Mouse (Mus musculus): ENCODE data around the gene Ppp1r36.

Gene Ppp1r36

GRCm38 (mm10) chr12:76417433-76417854 lies at the start of gene Ppp1r36:
TSS of gene Ppp1r36 (plus strand) at chr12:76417538.
- DNase-seq (ENCODE audit: low spot score in 2 of 2): no peak

GRCm38 (mm10) chr12:76368201-76368789 lies 49.0 kb upstream of the Ppp1r36 start:
- no peak for DNase-seq (ENCODE audit: low spot score in 2 of 2)

GRCm38 (mm10) chr12:76368790-76369205 lies 48.5 kb upstream of the Ppp1r36 start:
- peak in 1 of 2 experiments; percentile 25 for DNase-seq (ENCODE audit: low spot score in 2 of 2)

- DNase-seq (ENCODE audit: low spot score in 2 of 2): peak; percentile 90 to 91
Measured at GRCm38 (mm10) chr12:76369206-76369977, 47.9 kb upstream of the Ppp1r36 start, which contains the start of gene Zbtb25. TSS of gene Zbtb25 (minus strand) at chr12:76369602.

GRCm38 (mm10) chr12:76369978-76370830 lies 47.1 kb upstream of the Ppp1r36 start, which contains the start of gene Zbtb1:
TSS of gene Zbtb1 (plus strand) at chr12:76370266.
- DNase-seq (ENCODE audit: low spot score in 2 of 2): peak; percentile 79 to 81

GRCm38 (mm10) chr12:76370831-76371571 lies 46.3 kb upstream of the Ppp1r36 start:
- DNase-seq (ENCODE audit: low spot score in 2 of 2): peak; percentile 49 to 56

- no peak for DNase-seq (ENCODE audit: low spot score in 2 of 2)
Measured at GRCm38 (mm10) chr12:76372046-76372445, 45.3 kb upstream of the Ppp1r36 start.

- no peak for DNase-seq (ENCODE audit: low spot score in 2 of 2)
Measured at GRCm38 (mm10) chr12:76372881-76373818, 44.2 kb upstream of the Ppp1r36 start.

GRCm38 (mm10) chr12:76373991-76374390 lies 43.3 kb upstream of the Ppp1r36 start:
- no peak for DNase-seq (ENCODE audit: low spot score in 2 of 2)

- DNase-seq (ENCODE audit: low spot score in 2 of 2): no peak
Measured at GRCm38 (mm10) chr12:76374911-76375310, 42.4 kb upstream of the Ppp1r36 start.

- DNase-seq (ENCODE audit: low spot score in 2 of 2): no peak
Measured at GRCm38 (mm10) chr12:76375506-76375905, 41.8 kb upstream of the Ppp1r36 start.

- no peak for DNase-seq (ENCODE audit: low spot score in 2 of 2)
Measured at GRCm38 (mm10) chr12:76376649-76377048, 40.7 kb upstream of the Ppp1r36 start.

GRCm38 (mm10) chr12:76377059-76377458 lies 40.3 kb upstream of the Ppp1r36 start:
- no peak for DNase-seq (ENCODE audit: low spot score in 2 of 2)

- DNase-seq (ENCODE audit: low spot score in 2 of 2): no peak
Measured at GRCm38 (mm10) chr12:76377726-76378125, 39.6 kb upstream of the Ppp1r36 start.

- DNase-seq (ENCODE audit: low spot score in 2 of 2): no peak
Measured at GRCm38 (mm10) chr12:76378556-76378955, 38.8 kb upstream of the Ppp1r36 start.

- no peak for DNase-seq (ENCODE audit: low spot score in 2 of 2)
Measured at GRCm38 (mm10) chr12:76380151-76380550, 37.2 kb upstream of the Ppp1r36 start.

- DNase-seq (ENCODE audit: low spot score in 2 of 2): no peak
Measured at GRCm38 (mm10) chr12:76385342-76385741, 32.0 kb upstream of the Ppp1r36 start.

- no peak for DNase-seq (ENCODE audit: low spot score in 2 of 2)
Measured at GRCm38 (mm10) chr12:76388794-76389193, 28.5 kb upstream of the Ppp1r36 start.

GRCm38 (mm10) chr12:76391595-76392271 lies 25.6 kb upstream of the Ppp1r36 start:
- no peak for DNase-seq (ENCODE audit: low spot score in 2 of 2)

GRCm38 (mm10) chr12:76392979-76393378 lies 24.4 kb upstream of the Ppp1r36 start:
- DNase-seq (ENCODE audit: low spot score in 2 of 2): no peak

Data from right cerebral cortex, postnatal 36 days (tissue).